Mouse (Mus musculus) heart, adult 2 months (tissue): ENCODE measurements around the gene Mrpl40. TPM values are rescaled to one million over a fixed set of nuclear protein-coding genes. Genes with fewer than 3 reads are reported as not detected.
A peak's percentile ranks its signal among the peaks of the same experiment; 100 is the strongest.
"Not testable (repeated sequence)": the region's sequence is repeated elsewhere in the genome, so short reads cannot be mapped to it uniquely, and the experiment has no call there.

ENCODE experiments used
- DNase-seq, 2 experiments: peaks; one replicate each; pipeline ENCODE4 v3.0.0; 2021
- H3K27ac ChIP-seq: fragments of 200-600 bp; 2 replicates; pipeline ENCODE4 v1.8.1; 2022
- H3K27me3 ChIP-seq: fragments of 200-500 bp; 2 replicates; pipeline ENCODE4 v1.6.1; 2012; ENCODE audit warnings: mild to moderate bottlenecking, low read length, inconsistent platforms, mixed read lengths; ENCODE audit not compliant: control insufficient read depth, insufficient read depth
- H3K36me3 ChIP-seq: fragments of 200-500 bp; 2 replicates; pipeline ENCODE4 v1.6.1; 2012; ENCODE audit warnings: low read length, inconsistent platforms; ENCODE audit not compliant: control insufficient read depth, insufficient read depth
- H3K4me1 ChIP-seq: fragments of 200-500 bp; 2 replicates; pipeline ENCODE4 v1.6.1; 2011; ENCODE audit warnings: low read length; ENCODE audit not compliant: control insufficient read depth, insufficient read depth
- H3K4me3 ChIP-seq: fragments of 200-600 bp; 2 replicates; pipeline ENCODE4 v1.8.1; 2022
- H3K79me2 ChIP-seq: fragments of 200-500 bp; replicated peaks from 2 replicates; pipeline ENCODE4 v1.6.1; 2012; ENCODE audit warnings: mild to moderate bottlenecking, inconsistent platforms, low read length, moderate library complexity, mixed read lengths; ENCODE audit not compliant: control insufficient read depth, insufficient read depth
- H3K9ac ChIP-seq: fragments of 200-500 bp; 2 replicates; pipeline ENCODE4 v1.6.1; 2012; ENCODE audit warnings: low read depth, mild to moderate bottlenecking, control low read depth, inconsistent platforms, low read length, mixed read lengths
- CTCF ChIP-seq: fragments of 200-600 bp; IDR thresholded peaks from 2 replicates; pipeline ENCODE4 v1.8.1; 2022; ENCODE audit warnings: antibody characterized with exemption, mild to moderate bottlenecking, moderate library complexity
- EP300 ChIP-seq: fragments of 200-500 bp; IDR thresholded peaks from 2 replicates; pipeline ENCODE4 v1.6.1; 2011; ENCODE audit warnings: low read depth, low read length, control low read depth; ENCODE audit not compliant: insufficient read depth
- POLR2A ChIP-seq: fragments of 200-500 bp; IDR thresholded peaks from 2 replicates; pipeline ENCODE4 v1.6.1; 2011; ENCODE audit warnings: mild to moderate bottlenecking, low read depth, low read length, control low read depth; ENCODE audit not compliant: insufficient read depth
- WGBS: fragments of 180-500 bp; shearing (Covaris S2); methylation state at CpG from one replicate; pipeline ENCODE4 v1.1.7; 2018; 5-methylcytosine and 5-hydroxymethylcytosine counted together
- intact Hi-C: fragments of 180-260 bp; cut with DNase I; formaldehyde crosslinking; loops from one replicate; pipeline ENCODE4 v1.15.1; 2025
- polyA plus RNA-seq: library from polyadenylated mRNA; depleted of rRNA; stranded (reverse); fragments of >200 nt; gene quantifications from 2 replicates; pipeline ENCODE4 v1.2.3, GENCODE M21; 2012
- total RNA-seq, 2 experiments: library from RNA; stranded (reverse); gene quantifications; 2 replicates each; pipeline ENCODE4 v1.2.3; 2021

Mrpl40 gene
- total and polyA plus RNA-seq, 3 experiments: 13.2 to 57.2 (median 48.3) TPM

GRCm38 (mm10) chr16:18860186-18860585 lies 16.5 kb downstream of the Mrpl40 start:
- WGBS: 39% methylated on average over 1 of the region's 1 CpGs
- Histone ChIP-seq H3K27me3 (no peaks in the 10 kb centered on the region), H3K4me3 (no peak overlapping the region), H3K79me2 (no peaks in the 10 kb centered on the region), H3K9ac (no peak overlapping the region), H3K36me3 (no peaks in the 10 kb centered on the region), H3K4me1 (peaks cover 2% of the 10 kb centered on the region; the same call in 1 of the 2 replicates), H3K27ac (peak overlapping the region; percentile 50)
- peak; percentile 36 to 76 for DNase-seq
- TF ChIP-seq POLR2A: no peak
- no peak for TF ChIP-seq EP300
- no peak for TF ChIP-seq CTCF
- intact Hi-C loops: no loop called here

DNA sequence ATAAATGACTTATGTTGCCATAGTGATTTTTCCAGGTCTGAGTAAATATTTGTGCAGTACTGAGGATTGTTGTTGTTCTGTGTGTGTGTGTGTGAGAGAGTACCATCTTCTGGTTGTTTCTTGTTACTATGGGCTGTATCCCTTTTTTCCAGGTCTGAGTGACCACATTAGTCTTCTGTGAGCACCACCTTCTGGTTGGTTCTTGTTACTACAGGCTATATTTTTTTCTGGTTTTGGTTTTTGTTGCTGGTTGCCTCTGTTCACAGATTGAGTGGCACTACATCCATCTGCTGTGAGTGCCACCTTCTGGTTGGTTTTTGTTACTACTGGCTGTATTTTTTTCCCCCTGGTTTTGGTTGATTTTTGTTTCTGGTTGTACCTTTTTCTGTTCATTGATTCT lies 18.1 kb downstream of the Mrpl40 start:
- H3K36me3 ChIP-seq: no peaks in the 10 kb centered on the region
- no peak overlapping the region for H3K4me3 ChIP-seq
- H3K27me3 ChIP-seq: no peaks in the 10 kb centered on the region
- peaks cover 2% of the 10 kb centered on the region; the same call in 1 of the 2 replicates for H3K4me1 ChIP-seq
- no peak overlapping the region for H3K27ac ChIP-seq
- no peak for DNase-seq
- intact Hi-C loops: loop anchor here (2.0 to 5.0 kb wide), 3 partner anchors 162 to 511 kb away; partner anchors contain the start of genes Arvcf, Gm49601, Sept5 and Tango2
- H3K9ac ChIP-seq: no peak overlapping the region
- no peak for TF ChIP-seq POLR2A
- TF ChIP-seq CTCF: peak; percentile 84
- H3K79me2 ChIP-seq: no peaks in the 10 kb centered on the region

- H3K36me3 ChIP-seq, H3K4me3 ChIP-seq, H3K4me1 ChIP-seq, DNase-seq, H3K27ac ChIP-seq, H3K9ac ChIP-seq, H3K79me2 ChIP-seq, H3K27me3 ChIP-seq, intact Hi-C loops: not testable (repeated sequence)
- 86% methylated on average over 17 of the region's 17 CpGs for WGBS
Measured at GRCm38 (mm10) chr16:18849521-18850190, 27.0 kb downstream of the Mrpl40 start.

DNA sequence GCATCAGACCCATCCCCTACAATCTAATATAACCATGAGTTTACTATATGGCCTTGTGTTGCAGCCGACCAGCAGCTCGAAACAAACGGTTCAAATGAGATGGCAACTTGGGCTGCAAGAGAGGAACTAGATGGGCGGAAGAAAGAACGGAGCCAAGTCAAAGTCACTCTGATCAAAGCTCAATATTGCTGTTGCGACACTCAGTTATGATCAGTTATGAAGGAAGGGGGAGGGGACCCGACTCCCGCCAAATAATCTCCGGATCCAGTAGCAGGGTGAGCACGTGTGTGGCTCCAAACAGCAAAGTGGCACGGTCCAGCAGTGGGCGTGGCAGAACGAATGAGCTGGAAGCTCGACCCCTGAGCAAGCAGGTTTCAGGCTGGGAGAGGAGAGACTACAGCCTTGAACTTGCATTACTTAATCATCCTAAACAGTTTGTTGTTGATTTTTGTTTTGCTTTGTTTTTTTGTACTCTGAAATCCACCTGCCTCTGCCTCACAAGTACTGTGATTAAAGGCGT lies 30.3 kb downstream of the Mrpl40 start:
- no peaks in the 10 kb centered on the region for H3K27me3 ChIP-seq
- H3K4me1 ChIP-seq: no peaks in the 10 kb centered on the region
- no peak overlapping the region for H3K4me3 ChIP-seq
- 87% methylated on average over 15 of the region's 15 CpGs for WGBS
- intact Hi-C loops: no loop called here
- H3K9ac ChIP-seq: no peak overlapping the region
- H3K36me3 ChIP-seq: no peaks in the 10 kb centered on the region
- H3K27ac ChIP-seq: no peak overlapping the region
- TF ChIP-seq POLR2A (no peak), EP300 (no peak), CTCF (no peak)
- no peaks in the 10 kb centered on the region for H3K79me2 ChIP-seq
- no peak for DNase-seq

DNA sequence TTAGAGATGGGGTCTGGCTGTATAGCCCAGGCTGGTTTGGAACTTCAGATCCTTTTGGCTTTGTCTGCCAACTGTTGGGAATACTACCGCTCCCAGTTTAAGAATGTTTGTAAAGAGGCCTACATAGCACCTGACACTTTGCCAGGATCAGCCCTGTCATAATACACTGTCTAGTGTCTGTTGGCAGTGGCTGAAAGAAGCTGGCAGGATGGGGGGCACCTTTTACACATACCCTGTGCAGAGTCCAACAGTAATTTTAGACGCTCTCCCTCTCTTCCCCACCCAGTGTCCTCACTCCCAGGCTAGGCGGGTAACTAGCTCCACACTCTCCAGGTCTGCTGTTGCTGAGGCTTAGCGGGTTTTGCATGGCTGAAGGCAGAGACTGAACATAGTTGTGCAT lies 38.3 kb downstream of the Mrpl40 start:
- WGBS: 66% methylated on average over 4 of the region's 4 CpGs
- peak in 1 of 2 experiments; percentile 36 for DNase-seq
- intact Hi-C loops: no loop called here

GRCm38 (mm10) chr16:18836468-18837208 lies 40.0 kb downstream of the Mrpl40 start, which contains the start of the genes 2510002D24Rik and Gm28539:
Gene 2510002D24Rik, plus strand, starts transcription at chr16:18836578.
Gene Gm28539, plus strand, starts transcription at chr16:18836584.
- intact Hi-C loops: no loop called here
- H3K9ac ChIP-seq: peak within 1 kb of the TSS; percentile 87
- peak within 1 kb of the TSS; percentile 78 for H3K27ac ChIP-seq
- TF ChIP-seq CTCF (no peak), EP300 (0 out of 2 replicates have a peak, but pooled peaks have one; percentile 41), POLR2A (peak; percentile 92)
- DNase-seq: peak; percentile 91 to 95
- H3K27me3 ChIP-seq: no peaks in the 10 kb centered on the region
- H3K4me3 ChIP-seq: peak within 1 kb of the TSS; percentile 96
- no peaks in the 10 kb centered on the region for H3K36me3 ChIP-seq
- no peaks in the 10 kb centered on the region for H3K79me2 ChIP-seq
- peaks cover 3% of the 10 kb centered on the region for H3K4me1 ChIP-seq
- WGBS: 1% methylated on average over 46 of the region's 46 CpGs

More for the DNA sequence above, 38.3 kb downstream of the Mrpl40 start:
- H3K79me2 ChIP-seq: no peaks in the 10 kb centered on the region
- no peak overlapping the region for H3K4me3 ChIP-seq
- TF ChIP-seq POLR2A (no peak), EP300 (no peak), CTCF (no peak)
- no peaks in the 10 kb centered on the region for H3K36me3 ChIP-seq
- no peaks in the 10 kb centered on the region for H3K27me3 ChIP-seq
- H3K4me1 ChIP-seq: peaks cover 3% of the 10 kb centered on the region
- no peak overlapping the region for H3K27ac ChIP-seq
- H3K9ac ChIP-seq: no peak overlapping the region
